Mouse (Mus musculus) frontal cortex, postnatal 14 days (tissue): ENCODE results near the gene Maged2.
"Not testable (repeated sequence)": the region's sequence is repeated elsewhere in the genome, so short reads cannot be mapped to it uniquely, and the experiment has no call there.

Experiments
- DNase-seq, 2 experiments: peaks; one replicate each; pipeline ENCODE4 v3.0.0; 2022; ENCODE audit warnings: low spot score in 2 of 2

Maged2 gene

GRCm38 (mm10) chrX:150814139-150814469 lies at the start of gene Maged2:
Gene Maged2 (minus strand): TSS chrX:150814345.
- no peak for DNase-seq

- DNase-seq = no peak
These were observed 34.1 kb upstream of the Maged2 start for GRCm38 (mm10) chrX:150848230-150848629.

GRCm38 (mm10) chrX:150845480-150846205 lies 31.5 kb upstream of the Maged2 start:
- not testable (repeated sequence) for DNase-seq

GRCm38 (mm10) chrX:150843257-150843656 lies 29.1 kb upstream of the Maged2 start:
- DNase-seq = not testable (repeated sequence)

- DNase-seq = no peak
These were observed 16.2 kb upstream of the Maged2 start for GRCm38 (mm10) chrX:150830297-150830696.

- DNase-seq = no peak
These were observed 3.1 kb upstream of the Maged2 start for GRCm38 (mm10) chrX:150817278-150817677.

- DNase-seq = no peak
These were observed 1.5 kb upstream of the Maged2 start for GRCm38 (mm10) chrX:150815601-150816000.

GRCm38 (mm10) chrX:150813464-150814138 lies 544 bp downstream of the Maged2 start:
- DNase-seq = no peak

- DNase-seq = peak; percentile 67 to 84
These were observed 1.3 kb downstream of the Maged2 start for GRCm38 (mm10) chrX:150812787-150813298.

GRCm38 (mm10) chrX:150800987-150801386 lies 13.2 kb downstream of the Maged2 start:
- not testable (repeated sequence) for DNase-seq

- DNase-seq = not testable (repeated sequence)
These were observed 15.5 kb downstream of the Maged2 start for GRCm38 (mm10) chrX:150798493-150799177.
